Mouse (Mus musculus): ENCODE results near the gene Igfals.

DNA sequence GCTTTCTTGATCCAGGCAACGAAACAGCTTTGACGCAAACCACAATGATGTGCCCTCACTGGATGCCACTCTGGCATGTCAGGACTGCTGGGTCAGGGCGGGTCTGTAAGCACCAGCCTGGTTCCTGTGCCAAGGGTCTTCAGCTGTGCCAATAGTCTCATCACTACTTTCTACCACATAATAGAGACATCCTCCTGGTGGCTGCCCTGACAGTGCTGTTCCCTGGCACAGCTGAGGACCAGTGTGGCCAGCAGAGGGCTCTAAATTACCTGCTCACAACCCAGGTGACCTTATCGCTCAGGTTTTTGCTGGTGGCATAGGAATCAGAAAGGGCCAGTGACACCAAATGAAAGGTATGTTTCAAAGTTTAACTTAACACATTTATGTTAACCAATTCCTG, 24.7 kb upstream of the Igfals start:
- TF ChIP-seq CTCF (IDR thresholded peaks at IDR 0.05; ENCODE audit: low read depth, low read length) = peak; percentile 73
- TF ChIP-seq POLR2A (IDR thresholded peaks at IDR 0.05; ENCODE audit: insufficient read depth, low read length) = no peak
- no peak for TF ChIP-seq EP300 (IDR thresholded peaks at IDR 0.05; ENCODE audit: insufficient read depth, low read depth, low read length)
